Mouse (Mus musculus) hindbrain, embryonic 12.5 days (tissue): ENCODE data around the gene Olfm1. TPM values are rescaled to one million over a fixed set of nuclear protein-coding genes. Genes with fewer than 3 reads are reported as not detected.

Source experiments
- ATAC-seq: fragments of 200-750 bp; cut with Nextera tagmentation; 2 replicates; pipeline ENCODE4 v1.8.0; 2017; ENCODE audit warnings: moderate TSS enrichment; ENCODE audit not compliant: low FRiP score
- H3K27ac ChIP-seq: fragments of 300-500 bp; sonication (generic); 2 replicates; pipeline ENCODE4 v1.5.1; 2016; ENCODE audit warnings: mild to moderate bottlenecking
- H3K27me3 ChIP-seq: fragments of 300-500 bp; sonication (generic); 2 replicates; pipeline ENCODE4 v1.6.1; 2016; ENCODE audit warnings: mild to moderate bottlenecking
- H3K36me3 ChIP-seq: fragments of 300-500 bp; sonication (generic); 2 replicates; pipeline ENCODE4 v1.6.1; 2016; ENCODE audit warnings: mild to moderate bottlenecking
- H3K4me1 ChIP-seq: fragments of 300-500 bp; sonication (generic); 2 replicates; pipeline ENCODE4 v1.6.1; 2016
- H3K4me2 ChIP-seq: fragments of 300-500 bp; sonication (generic); replicated peaks from 2 replicates; pipeline ENCODE4 v1.6.1; 2016; ENCODE audit warnings: mild to moderate bottlenecking
- H3K4me3 ChIP-seq: fragments of 300-500 bp; sonication (generic); 2 replicates; pipeline ENCODE4 v1.5.1; 2016; ENCODE audit warnings: mild to moderate bottlenecking
- H3K9ac ChIP-seq: fragments of 300-500 bp; sonication (generic); 2 replicates; pipeline ENCODE4 v1.6.1; 2016; ENCODE audit warnings: mild to moderate bottlenecking, moderate library complexity
- H3K9me3 ChIP-seq: fragments of 300-500 bp; sonication (generic); replicated peaks from 2 replicates; pipeline ENCODE4 v1.6.1; 2016; ENCODE audit warnings: mild to moderate bottlenecking
- WGBS: fragments of 180-500 bp; shearing (Covaris S2); methylation state at CpG from one replicate; pipeline ENCODE4 v1.1.7; 2016; 5-methylcytosine and 5-hydroxymethylcytosine counted together
- polyA plus RNA-seq: library from polyadenylated mRNA; unstranded; fragments of >200 nt; fragmentation: Nextera tagmentation; extraction: Ambion mirVana; gene quantifications from 2 replicates; pipeline ENCODE4 v1.2.1, GENCODE M21; 2016

The Olfm1 gene
- 189 and 191 TPM in 2 replicates for polyA plus RNA-seq

GRCm38 (mm10) chr2:28192821-28193689 lies at the start of gene Olfm1:
Gene Olfm1 (plus strand): TSS chr2:28192992.
- peak within 1 kb of the TSS; percentile 71 for H3K4me3 ChIP-seq
- peak within 1 kb of the TSS; percentile 61 for H3K4me2 ChIP-seq
- no peaks in the 10 kb centered on the region for H3K9me3 ChIP-seq
- H3K9ac ChIP-seq, result peak within 1 kb of the TSS; percentile 84
- H3K4me1 ChIP-seq, result peaks cover 43% of the 10 kb centered on the region
- under 1% methylated on average over 74 of the region's 76 CpGs for WGBS
- H3K36me3 ChIP-seq, result no peaks in the 10 kb centered on the region
- peak within 1 kb of the TSS; percentile 92 for H3K27ac ChIP-seq
- ATAC-seq, result peak; percentile 76
- peaks cover 12% of the 10 kb centered on the region for H3K27me3 ChIP-seq

GRCm38 (mm10) chr2:28143417-28144045 lies 49.3 kb upstream of the Olfm1 start:
- Histone ChIP-seq H3K27me3 (no peaks in the 10 kb centered on the region), H3K9ac (no peak overlapping the region), H3K4me3 (no peak overlapping the region), H3K4me2 (no peak overlapping the region), H3K4me1 (peaks cover 31% of the 10 kb centered on the region), H3K27ac (peak overlapping the region; percentile 30; the same call in 1 of the 2 replicates), H3K9me3 (no peaks in the 10 kb centered on the region), H3K36me3 (no peaks in the 10 kb centered on the region)
- ATAC-seq, result no peak
- 63% methylated on average over 13 of the region's 13 CpGs for WGBS

GRCm38 (mm10) chr2:28145702-28146101 lies 47.1 kb upstream of the Olfm1 start:
- H3K9ac ChIP-seq, result no peak overlapping the region
- no peak for ATAC-seq
- no peaks in the 10 kb centered on the region for H3K36me3 ChIP-seq
- no peaks in the 10 kb centered on the region for H3K9me3 ChIP-seq
- H3K4me2 ChIP-seq, result no peak overlapping the region
- WGBS, result 82% methylated on average over 5 of the region's 5 CpGs
- H3K4me1 ChIP-seq, result peaks cover 35% of the 10 kb centered on the region
- H3K27me3 ChIP-seq, result 0 out of 2 replicates have a peak, but pooled peaks cover 2% of the 10 kb centered on the region
- no peak overlapping the region for H3K27ac ChIP-seq
- no peak overlapping the region for H3K4me3 ChIP-seq

DNA sequence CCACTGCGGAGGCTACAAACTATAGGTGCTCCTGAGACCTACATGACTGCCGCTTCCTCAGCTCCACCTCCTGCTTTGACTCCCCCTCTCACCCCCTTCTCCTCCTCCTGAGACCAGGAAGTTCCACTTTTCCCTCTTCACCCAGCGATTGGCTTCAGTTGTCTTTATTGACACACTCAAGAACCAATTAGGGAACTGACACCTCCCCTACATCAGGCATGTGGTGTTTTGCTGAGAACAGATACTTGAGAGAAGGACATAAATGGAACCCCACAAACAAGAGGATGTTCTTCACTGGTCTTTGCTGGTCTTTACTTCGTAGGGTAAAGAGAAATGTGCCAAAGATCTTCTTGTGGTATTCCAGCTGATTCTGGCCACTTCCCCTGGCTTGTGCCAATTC lies 46.6 kb upstream of the Olfm1 start:
- Histone ChIP-seq H3K4me2 (no peak overlapping the region), H3K9ac (no peak overlapping the region), H3K9me3 (no peaks in the 10 kb centered on the region), H3K27me3 (0 out of 2 replicates have a peak, but pooled peaks cover 2% of the 10 kb centered on the region), H3K36me3 (no peaks in the 10 kb centered on the region), H3K27ac (no peak overlapping the region), H3K4me3 (no peak overlapping the region), H3K4me1 (peaks cover 36% of the 10 kb centered on the region)
- ATAC-seq, result no peak
- WGBS, result 73% methylated on average over 4 of the region's 4 CpGs

DNA sequence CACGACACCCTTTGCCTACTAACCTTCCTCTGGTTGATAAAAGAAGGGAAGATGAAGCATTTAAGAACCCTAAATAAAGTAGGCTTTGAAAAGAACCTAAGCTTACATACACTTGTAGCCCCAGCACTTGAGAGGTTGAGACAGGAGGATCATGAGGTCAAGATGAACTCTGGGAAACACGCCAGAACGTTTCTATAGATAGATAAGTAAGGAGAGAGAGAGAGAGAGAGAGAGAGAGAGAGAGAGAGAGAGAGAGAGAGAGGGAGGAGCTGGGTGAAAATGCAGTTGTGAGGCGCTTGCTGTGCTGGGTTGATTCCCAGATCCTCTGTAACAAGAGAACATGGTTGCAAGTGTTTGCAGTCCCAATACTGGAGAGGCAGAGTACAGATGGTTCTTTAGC lies 46.1 kb upstream of the Olfm1 start:
- 0 out of 2 replicates have a peak, but pooled peaks cover 2% of the 10 kb centered on the region for H3K27me3 ChIP-seq
- H3K27ac ChIP-seq, result no peak overlapping the region
- no peak for ATAC-seq
- H3K4me2 ChIP-seq, result no peak overlapping the region
- H3K36me3 ChIP-seq, result no peaks in the 10 kb centered on the region
- H3K9me3 ChIP-seq, result no peaks in the 10 kb centered on the region
- peaks cover 30% of the 10 kb centered on the region for H3K4me1 ChIP-seq
- H3K4me3 ChIP-seq, result no peak overlapping the region
- WGBS, result 84% methylated on average over 4 of the region's 4 CpGs
- H3K9ac ChIP-seq, result no peak overlapping the region

- Histone ChIP-seq H3K36me3 (no peaks in the 10 kb centered on the region), H3K27me3 (0 out of 2 replicates have a peak, but pooled peaks cover 2% of the 10 kb centered on the region), H3K4me3 (no peak overlapping the region), H3K4me1 (peaks cover 27% of the 10 kb centered on the region), H3K9me3 (no peaks in the 10 kb centered on the region), H3K27ac (no peak overlapping the region), H3K9ac (no peak overlapping the region), H3K4me2 (no peak overlapping the region)
- no peak for ATAC-seq
- WGBS, result 85% methylated on average over 5 of the region's 5 CpGs
Observed at GRCm38 (mm10) chr2:28147248-28147794, 45.5 kb upstream of the Olfm1 start.

DNA sequence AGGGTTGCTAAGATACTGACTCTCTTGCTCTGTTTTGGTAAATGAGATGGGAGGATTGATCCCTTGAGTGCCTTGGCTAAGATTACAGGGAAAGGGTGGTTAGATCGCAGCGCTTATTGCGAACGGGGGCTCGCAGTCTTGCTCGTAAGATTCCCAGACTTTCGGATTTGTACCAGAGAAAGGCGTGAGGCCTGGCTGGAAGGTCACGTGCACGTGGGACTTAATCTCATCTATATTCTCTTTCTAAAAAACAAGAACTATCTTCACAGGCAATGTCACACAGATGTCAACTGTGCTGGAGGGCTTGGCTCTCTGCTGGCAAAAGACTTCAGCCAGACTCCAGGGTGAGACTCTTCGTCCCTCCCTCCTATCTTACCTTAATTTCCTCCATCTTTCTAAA lies 43.1 kb upstream of the Olfm1 start:
- Histone ChIP-seq H3K27ac (no peak overlapping the region), H3K4me3 (no peak overlapping the region), H3K27me3 (0 out of 2 replicates have a peak, but pooled peaks cover 2% of the 10 kb centered on the region), H3K36me3 (no peaks in the 10 kb centered on the region), H3K4me2 (no peak overlapping the region), H3K4me1 (peaks cover 13% of the 10 kb centered on the region; the same call in 1 of the 2 replicates), H3K9ac (no peak overlapping the region), H3K9me3 (no peaks in the 10 kb centered on the region)
- 78% methylated on average over 11 of the region's 11 CpGs for WGBS
- no peak for ATAC-seq

GRCm38 (mm10) chr2:28160568-28160967 lies 32.2 kb upstream of the Olfm1 start:
- Histone ChIP-seq H3K4me2 (no peak overlapping the region), H3K9ac (no peak overlapping the region), H3K4me3 (no peak overlapping the region), H3K27me3 (no peaks in the 10 kb centered on the region), H3K4me1 (peaks cover 2% of the 10 kb centered on the region; the same call in 1 of the 2 replicates), H3K9me3 (no peaks in the 10 kb centered on the region), H3K27ac (no peak overlapping the region), H3K36me3 (no peaks in the 10 kb centered on the region)
- no peak for ATAC-seq
- 56% methylated on average over 7 of the region's 7 CpGs for WGBS

DNA sequence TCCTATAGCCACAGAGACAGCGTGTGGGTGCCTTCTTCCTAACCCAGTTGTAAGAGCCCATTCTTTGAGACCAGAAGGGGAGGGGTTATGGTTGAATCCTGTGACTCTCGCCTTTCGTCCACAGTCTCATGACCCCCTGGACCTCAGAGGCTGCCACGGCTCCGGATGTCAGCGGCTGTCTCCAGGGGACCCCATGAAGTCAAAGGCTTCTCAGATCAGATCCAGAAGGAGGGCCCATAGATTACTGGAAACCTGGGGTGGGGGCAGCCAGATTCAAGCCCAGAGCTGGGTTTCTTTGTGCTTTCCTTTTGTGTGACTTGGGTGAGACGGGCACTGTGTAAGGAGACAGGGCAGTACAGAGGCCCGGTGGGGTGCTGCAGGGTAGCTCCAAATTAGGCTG lies 27.2 kb upstream of the Olfm1 start:
- 53% methylated on average over 8 of the region's 8 CpGs for WGBS
- H3K27ac ChIP-seq, result no peak overlapping the region
- H3K9ac ChIP-seq, result no peak overlapping the region
- no peaks in the 10 kb centered on the region for H3K36me3 ChIP-seq
- peaks cover 4% of the 10 kb centered on the region; the same call in 1 of the 2 replicates for H3K4me1 ChIP-seq
- H3K4me2 ChIP-seq, result no peak overlapping the region
- H3K9me3 ChIP-seq, result no peaks in the 10 kb centered on the region
- H3K4me3 ChIP-seq, result no peak overlapping the region
- ATAC-seq, result no peak
- H3K27me3 ChIP-seq, result no peaks in the 10 kb centered on the region

DNA sequence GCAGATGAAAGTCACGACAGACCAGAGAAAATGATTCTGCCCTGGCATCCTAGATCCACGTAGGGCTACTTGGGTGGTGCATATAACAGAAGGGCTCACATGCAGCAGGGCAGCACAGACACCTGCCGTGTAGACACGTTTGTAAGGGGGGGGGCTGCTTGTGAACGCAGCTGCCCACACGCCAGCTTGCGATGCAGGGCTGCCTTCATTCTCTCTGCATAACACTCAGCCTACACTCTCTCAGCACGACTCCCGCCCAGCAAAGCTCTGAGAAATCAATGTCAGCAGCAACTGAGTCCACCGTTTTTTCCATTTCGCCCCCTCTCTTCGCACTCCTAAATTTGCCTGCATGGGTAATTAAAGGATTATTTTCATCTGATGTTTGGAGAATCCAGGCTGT lies 23.5 kb upstream of the Olfm1 start:
- no peak for ATAC-seq
- 69% methylated on average over 12 of the region's 12 CpGs for WGBS
- Histone ChIP-seq H3K36me3 (no peaks in the 10 kb centered on the region), H3K4me1 (peaks cover 4% of the 10 kb centered on the region; the same call in 1 of the 2 replicates), H3K4me3 (no peak overlapping the region), H3K9ac (no peak overlapping the region), H3K27ac (no peak overlapping the region), H3K27me3 (no peaks in the 10 kb centered on the region), H3K9me3 (no peaks in the 10 kb centered on the region), H3K4me2 (no peak overlapping the region)

GRCm38 (mm10) chr2:28171962-28172361 lies 20.8 kb upstream of the Olfm1 start:
- Histone ChIP-seq H3K9me3 (no peaks in the 10 kb centered on the region), H3K4me1 (no peaks in the 10 kb centered on the region), H3K36me3 (no peaks in the 10 kb centered on the region), H3K9ac (no peak overlapping the region), H3K27ac (no peak overlapping the region), H3K4me2 (no peak overlapping the region), H3K4me3 (no peak overlapping the region), H3K27me3 (no peaks in the 10 kb centered on the region)
- 59% methylated on average over 6 of the region's 6 CpGs for WGBS
- ATAC-seq, result no peak
